Mouse (Mus musculus) kidney, adult 2 months (tissue): Measurements from ENCODE around the gene Stx8.

Experiments
- CTCF ChIP-seq: fragments of 200-500 bp; conservative IDR thresholded peaks from 2 replicates; pipeline ENCODE4 v1.5.1; 2011; ENCODE audit warnings: low read depth, mild to moderate bottlenecking, control low read depth, low read length, moderate library complexity, mixed read lengths; ENCODE audit not compliant: insufficient read depth, insufficient read length
- POLR2A ChIP-seq: fragments of 200-500 bp; IDR thresholded peaks from one replicate; pipeline ENCODE4 v1.6.1; 2011; ENCODE audit warnings: low read depth, low read length, control low read depth

- no peak for TF ChIP-seq CTCF
- no peak for TF ChIP-seq POLR2A
Measured at GRCm38 (mm10) chr11:67917126-67917525, 48.9 kb upstream of the Stx8 start.
